Mouse (Mus musculus): ENCODE results near the gene Gtsf1. TPM values are rescaled to one million over a fixed set of nuclear protein-coding genes. Genes with fewer than 3 reads are reported as not detected.

The Gtsf1 gene
- polyA plus RNA-seq, 1 experiment from 2014 or later, result not detected

DNA sequence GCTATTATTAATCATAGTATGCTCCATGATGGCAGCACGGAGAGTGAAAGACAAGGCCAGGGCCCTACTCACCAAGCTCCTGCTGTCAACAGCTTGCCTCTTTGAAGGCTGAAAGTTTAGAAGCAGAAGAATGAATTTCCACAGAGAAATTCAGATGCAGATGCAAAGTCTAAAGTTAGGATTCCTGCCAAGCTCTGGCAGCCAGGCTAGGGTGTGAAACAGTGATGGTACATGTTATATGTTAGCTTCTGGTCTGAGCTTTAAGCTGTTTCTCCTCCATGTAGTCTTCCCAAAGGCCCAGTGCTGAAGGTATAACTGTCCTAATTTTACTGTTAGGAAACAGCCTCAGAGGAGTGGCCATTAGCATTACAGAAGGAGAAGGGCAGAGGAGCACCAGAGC is 61.1 kb downstream of the Gtsf1 start:
- H3K36me3 ChIP-seq (replicated peaks; ENCODE audit: control insufficient read depth, insufficient read depth), result no peaks in the 10 kb centered on the region
- H3K27me3 ChIP-seq (ENCODE audit: control insufficient read depth, insufficient read depth, low read length), result peaks cover 8% of the 10 kb centered on the region
- H3K27ac ChIP-seq, result no peak overlapping the region
- ATAC-seq (ENCODE audit: low FRiP score), result no peak
- no peak overlapping the region for H3K4me2 ChIP-seq (replicated peaks)
- WGBS, result 68% methylated on average over 1 of the region's 1 CpGs
- DNase-seq (ENCODE audit: low spot score), result no peak
- no peak overlapping the region for H3K4me3 ChIP-seq (replicated peaks; ENCODE audit: low read length)
- H3K9me3 ChIP-seq (ENCODE audit: control insufficient read depth, low read length), result no peaks in the 10 kb centered on the region
- H3K9ac ChIP-seq, result no peak overlapping the region
- peaks cover 11% of the 10 kb centered on the region for H3K4me1 ChIP-seq (replicated peaks; ENCODE audit: control insufficient read depth, insufficient read depth, low read length)

DNA sequence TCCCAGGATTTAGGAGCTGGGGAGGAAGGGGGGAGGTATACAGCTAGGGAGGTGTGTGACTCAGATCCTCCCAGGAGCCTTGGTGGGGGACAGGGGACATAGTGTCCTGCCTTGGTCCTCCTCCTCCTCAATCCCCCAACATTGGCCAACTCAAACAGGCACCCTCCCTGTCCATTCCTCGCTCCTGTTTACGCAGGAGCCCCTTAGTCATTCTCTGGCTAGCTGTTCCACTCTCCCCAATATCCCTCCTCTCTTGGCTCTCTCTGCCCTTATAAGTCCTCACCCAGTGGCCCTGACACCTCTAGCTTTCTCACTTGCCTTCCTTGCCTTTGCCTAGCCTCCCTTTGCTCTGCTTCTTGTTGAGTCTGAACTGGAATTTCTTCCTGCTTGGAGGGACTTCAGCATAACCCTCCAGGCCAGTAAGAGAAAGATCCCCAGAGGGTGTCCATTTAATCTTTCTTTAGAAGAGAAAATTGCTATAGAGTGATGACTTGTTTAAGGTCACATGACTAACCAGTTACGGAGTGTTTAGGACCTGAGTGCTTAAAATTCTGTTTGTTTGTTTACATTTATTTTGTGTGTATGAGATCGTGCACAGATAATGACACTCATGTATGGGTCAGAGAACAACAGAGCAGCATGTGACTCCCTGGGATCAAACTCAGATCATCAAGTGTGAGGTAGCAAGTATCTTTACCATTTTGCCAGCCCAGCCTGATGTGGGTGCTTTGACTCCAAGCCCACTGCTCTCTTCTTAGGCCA is 61.9 kb downstream of the Gtsf1 start:
- H3K9me3 ChIP-seq (ENCODE audit: control insufficient read depth, low read length), result no peaks in the 10 kb centered on the region
- ATAC-seq (ENCODE audit: low FRiP score), result no peak
- 90% methylated on average over 4 of the region's 4 CpGs for WGBS
- H3K4me1 ChIP-seq (replicated peaks; ENCODE audit: control insufficient read depth, insufficient read depth, low read length), result peaks cover 11% of the 10 kb centered on the region
- no peaks in the 10 kb centered on the region for H3K36me3 ChIP-seq (replicated peaks; ENCODE audit: control insufficient read depth, insufficient read depth)
- no peak overlapping the region for H3K4me2 ChIP-seq (replicated peaks)
- no peak for DNase-seq (ENCODE audit: low spot score)
- H3K27me3 ChIP-seq (ENCODE audit: control insufficient read depth, insufficient read depth, low read length), result peaks cover 8% of the 10 kb centered on the region
- no peak overlapping the region for H3K9ac ChIP-seq
- no peak overlapping the region for H3K4me3 ChIP-seq (replicated peaks; ENCODE audit: low read length)
- no peak overlapping the region for H3K27ac ChIP-seq

DNA sequence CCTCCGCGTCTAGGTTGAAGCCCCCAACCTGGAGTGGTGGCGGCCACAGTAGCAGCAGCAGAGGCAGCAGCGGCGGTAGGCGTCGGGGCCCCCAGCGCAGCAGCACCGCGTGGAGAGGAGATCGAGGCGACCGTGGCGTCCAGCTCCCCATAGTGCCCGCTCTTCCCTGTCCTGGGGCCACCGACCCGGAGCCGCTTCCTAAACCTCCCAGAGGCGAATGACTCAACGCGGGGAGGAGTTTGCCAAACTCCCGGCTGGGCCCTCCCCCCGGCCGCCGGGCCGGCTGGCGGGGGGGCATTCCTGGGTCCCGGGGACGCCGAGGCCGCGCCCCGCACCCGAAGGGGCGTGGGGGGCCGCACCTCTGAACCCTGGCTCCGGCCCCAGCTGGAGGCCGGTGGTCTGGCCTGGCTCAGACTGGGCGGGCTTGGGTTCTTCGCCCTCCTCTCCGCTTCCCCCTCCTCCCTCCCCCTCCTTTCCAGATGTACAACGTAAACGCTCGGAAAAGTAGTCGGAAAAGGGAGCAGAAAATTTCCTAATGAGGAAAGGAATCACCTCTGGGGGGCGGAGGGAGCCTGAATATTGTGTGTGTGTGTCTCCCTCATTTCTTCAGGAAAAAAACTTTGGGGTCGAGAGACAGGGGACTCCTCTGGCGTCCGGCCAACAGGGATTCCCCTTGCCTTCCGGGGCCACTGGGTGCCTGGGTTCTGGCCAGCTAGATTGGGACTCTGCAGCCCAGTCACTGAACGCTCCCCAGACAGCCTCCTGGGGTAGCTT is 63.7 kb downstream of the Gtsf1 start, which contains the start of gene Itga5:
Itga5 (minus strand) TSS at position 388 of the 774 bp plus-strand sequence.
- no peaks in the 10 kb centered on the region for H3K9me3 ChIP-seq (ENCODE audit: control insufficient read depth, low read length)
- peak within 1 kb of the TSS; percentile 87 for H3K4me2 ChIP-seq (replicated peaks)
- ATAC-seq (ENCODE audit: low FRiP score) (peak; percentile 71), DNase-seq (ENCODE audit: low spot score) (no peak)
- no peaks in the 10 kb centered on the region for H3K36me3 ChIP-seq (replicated peaks; ENCODE audit: control insufficient read depth, insufficient read depth)
- under 1% methylated on average over 51 of the region's 51 CpGs for WGBS
- no peak within 1 kb of the TSS for H3K27ac ChIP-seq
- peak within 1 kb of the TSS; percentile 57 for H3K9ac ChIP-seq
- H3K4me1 ChIP-seq (replicated peaks; ENCODE audit: control insufficient read depth, insufficient read depth, low read length), result peaks cover 11% of the 10 kb centered on the region
- H3K27me3 ChIP-seq (ENCODE audit: control insufficient read depth, insufficient read depth, low read length), result peaks cover 8% of the 10 kb centered on the region
- peak within 1 kb of the TSS; percentile 43 for H3K4me3 ChIP-seq (replicated peaks; ENCODE audit: low read length)

DNA sequence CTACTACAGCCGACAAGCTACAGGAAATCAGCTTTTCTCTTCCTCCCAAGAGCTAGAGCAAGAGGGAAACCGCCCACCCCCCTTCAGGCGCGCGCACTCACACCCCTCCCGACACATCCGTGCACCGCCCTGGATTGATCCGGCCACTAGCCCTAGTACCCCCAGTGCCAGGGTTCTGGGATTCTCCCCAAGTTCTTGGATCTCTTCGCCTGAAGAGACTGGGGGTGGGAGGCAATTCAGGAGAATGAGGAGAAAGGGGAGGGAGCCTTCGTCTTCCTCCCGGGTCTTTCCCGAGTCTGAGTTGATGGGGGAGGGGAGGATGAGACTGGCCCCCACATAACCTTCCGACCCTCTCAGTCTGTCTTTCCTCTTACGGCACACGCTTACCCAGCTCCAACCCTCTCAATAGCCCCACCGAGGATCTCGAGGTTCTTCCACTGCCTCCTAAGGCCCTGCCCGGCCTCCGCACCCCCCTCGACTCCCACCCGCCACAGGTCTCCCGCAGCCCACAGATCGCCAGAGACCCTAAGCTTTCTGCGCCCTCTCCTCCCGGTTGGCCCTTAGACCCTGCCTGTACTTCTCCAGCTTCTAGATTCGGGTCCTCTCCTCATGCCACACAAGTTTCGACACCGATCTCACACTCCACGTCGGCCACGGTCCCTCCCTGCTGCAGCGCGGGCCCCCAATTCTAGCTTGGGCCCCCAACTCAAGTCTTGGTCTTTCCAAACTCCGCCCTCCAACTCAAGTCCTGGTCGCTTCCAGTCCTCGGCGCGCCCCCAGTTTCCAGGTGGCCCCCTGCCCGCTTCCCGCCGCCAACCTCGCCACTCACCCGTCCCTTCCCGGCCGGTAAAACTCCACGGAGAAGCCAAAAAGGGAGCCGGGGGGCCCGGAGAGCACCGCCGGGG is 64.5 kb downstream of the Gtsf1 start:
- 1% methylated on average over 49 of the region's 51 CpGs for WGBS
- ATAC-seq (ENCODE audit: low FRiP score) (peak; percentile 41; the same call in 1 of the 2 replicates), DNase-seq (ENCODE audit: low spot score) (no peak)

DNA sequence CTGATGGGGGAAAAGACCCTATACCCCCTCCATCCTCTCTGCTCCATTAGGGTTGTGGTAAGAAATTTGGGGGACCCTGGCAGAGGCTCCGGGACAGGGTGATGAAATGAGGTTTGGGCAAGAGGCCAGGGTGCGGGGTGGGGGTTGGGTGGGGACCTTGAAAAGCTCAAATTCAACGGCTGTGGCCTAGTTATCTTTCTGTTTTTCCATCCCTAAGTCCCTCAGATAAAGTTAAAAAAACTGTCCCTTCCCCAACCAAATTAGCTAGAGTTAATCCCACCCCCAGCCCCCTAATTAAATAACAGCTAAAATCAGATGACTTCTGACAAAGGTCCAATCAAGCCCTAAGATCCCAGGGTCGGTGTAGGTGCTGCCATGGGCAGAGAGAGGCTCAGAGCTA is 65.5 kb downstream of the Gtsf1 start:
- no peaks in the 10 kb centered on the region for H3K36me3 ChIP-seq (replicated peaks; ENCODE audit: control insufficient read depth, insufficient read depth)
- no peak overlapping the region for H3K4me3 ChIP-seq (replicated peaks; ENCODE audit: low read length)
- H3K9ac ChIP-seq, result no peak overlapping the region
- peaks cover 8% of the 10 kb centered on the region for H3K27me3 ChIP-seq (ENCODE audit: control insufficient read depth, insufficient read depth, low read length)
- H3K9me3 ChIP-seq (ENCODE audit: control insufficient read depth, low read length), result no peaks in the 10 kb centered on the region
- H3K4me2 ChIP-seq (replicated peaks), result peak overlapping the region; percentile 87
- H3K4me1 ChIP-seq (replicated peaks; ENCODE audit: control insufficient read depth, insufficient read depth, low read length), result peaks cover 11% of the 10 kb centered on the region
- DNase-seq (ENCODE audit: low spot score), result no peak
- ATAC-seq (ENCODE audit: low FRiP score), result no peak
- H3K27ac ChIP-seq, result no peak overlapping the region
- WGBS, result 60% methylated on average over 4 of the region's 4 CpGs

More for the DNA sequence above, 64.5 kb downstream of the Gtsf1 start:
- Histone ChIP-seq H3K9ac (peak overlapping the region; percentile 57), H3K27ac (no peak overlapping the region), H3K36me3 (replicated peaks; ENCODE audit: control insufficient read depth, insufficient read depth) (no peaks in the 10 kb centered on the region), H3K9me3 (ENCODE audit: control insufficient read depth, low read length) (no peaks in the 10 kb centered on the region), H3K4me1 (replicated peaks; ENCODE audit: control insufficient read depth, insufficient read depth, low read length) (peaks cover 11% of the 10 kb centered on the region), H3K27me3 (ENCODE audit: control insufficient read depth, insufficient read depth, low read length) (peaks cover 8% of the 10 kb centered on the region), H3K4me2 (replicated peaks) (peak overlapping the region; percentile 87), H3K4me3 (replicated peaks; ENCODE audit: low read length) (peak overlapping the region; percentile 43)

DNA sequence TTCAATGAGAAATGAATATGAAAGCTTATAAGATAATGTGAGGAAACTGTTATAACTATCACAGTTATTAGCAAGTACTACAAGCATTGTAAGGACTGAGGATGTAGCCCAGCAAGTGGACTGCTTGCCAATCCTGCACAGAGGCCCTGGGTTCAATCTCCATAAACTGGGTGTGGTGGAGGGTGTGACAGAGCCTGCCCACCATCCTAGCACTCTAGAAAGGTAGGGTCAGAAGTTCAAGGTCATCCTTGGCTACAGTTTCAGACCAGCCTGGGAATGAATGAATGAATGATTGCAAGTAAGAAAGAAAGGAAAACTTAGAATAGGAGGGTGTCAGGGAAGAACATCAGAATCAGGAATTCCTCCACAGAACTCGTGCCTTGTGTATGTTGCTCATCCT is 66.5 kb downstream of the Gtsf1 start:
- WGBS, result 50% methylated on average over 1 of the region's 1 CpGs
- no peak overlapping the region for H3K4me2 ChIP-seq (replicated peaks)
- H3K9me3 ChIP-seq (ENCODE audit: control insufficient read depth, low read length), result no peaks in the 10 kb centered on the region
- H3K27ac ChIP-seq, result no peak overlapping the region
- no peak overlapping the region for H3K9ac ChIP-seq
- ATAC-seq (ENCODE audit: low FRiP score) (no peak), DNase-seq (ENCODE audit: low spot score) (no peak)
- H3K36me3 ChIP-seq (replicated peaks; ENCODE audit: control insufficient read depth, insufficient read depth), result no peaks in the 10 kb centered on the region
- H3K4me1 ChIP-seq (replicated peaks; ENCODE audit: control insufficient read depth, insufficient read depth, low read length), result peaks cover 11% of the 10 kb centered on the region
- peaks cover 8% of the 10 kb centered on the region for H3K27me3 ChIP-seq (ENCODE audit: control insufficient read depth, insufficient read depth, low read length)
- H3K4me3 ChIP-seq (replicated peaks; ENCODE audit: low read length), result no peak overlapping the region

DNA sequence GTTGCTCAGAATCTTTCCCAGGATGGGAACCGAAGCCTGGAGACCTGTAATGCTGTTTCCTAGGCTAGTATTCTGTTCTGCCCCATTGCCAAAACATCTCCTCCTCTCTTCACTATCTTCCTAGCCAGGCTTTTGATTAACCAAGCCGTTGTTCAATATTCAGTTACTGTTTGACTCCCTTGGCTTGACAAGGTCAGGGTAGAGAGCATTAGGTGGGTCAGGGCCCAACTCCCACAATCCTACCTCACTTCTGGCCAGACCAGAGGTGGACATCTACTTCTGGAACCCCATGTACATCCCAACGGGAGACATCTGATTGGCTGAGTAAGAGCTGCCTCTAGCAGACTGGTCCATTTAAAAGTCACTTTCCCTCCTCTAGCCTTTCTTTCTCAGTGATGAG is 67.3 kb downstream of the Gtsf1 start:
- peaks cover 8% of the 10 kb centered on the region for H3K27me3 ChIP-seq (ENCODE audit: control insufficient read depth, insufficient read depth, low read length)
- peaks cover 11% of the 10 kb centered on the region for H3K4me1 ChIP-seq (replicated peaks; ENCODE audit: control insufficient read depth, insufficient read depth, low read length)
- H3K9ac ChIP-seq, result no peak overlapping the region
- H3K9me3 ChIP-seq (ENCODE audit: control insufficient read depth, low read length), result no peaks in the 10 kb centered on the region
- ATAC-seq (ENCODE audit: low FRiP score), result no peak
- H3K36me3 ChIP-seq (replicated peaks; ENCODE audit: control insufficient read depth, insufficient read depth), result no peaks in the 10 kb centered on the region
- 95% methylated on average over 3 of the region's 3 CpGs for WGBS
- no peak overlapping the region for H3K4me2 ChIP-seq (replicated peaks)
- no peak overlapping the region for H3K27ac ChIP-seq
- no peak overlapping the region for H3K4me3 ChIP-seq (replicated peaks; ENCODE audit: low read length)
- no peak for DNase-seq (ENCODE audit: low spot score)

DNA sequence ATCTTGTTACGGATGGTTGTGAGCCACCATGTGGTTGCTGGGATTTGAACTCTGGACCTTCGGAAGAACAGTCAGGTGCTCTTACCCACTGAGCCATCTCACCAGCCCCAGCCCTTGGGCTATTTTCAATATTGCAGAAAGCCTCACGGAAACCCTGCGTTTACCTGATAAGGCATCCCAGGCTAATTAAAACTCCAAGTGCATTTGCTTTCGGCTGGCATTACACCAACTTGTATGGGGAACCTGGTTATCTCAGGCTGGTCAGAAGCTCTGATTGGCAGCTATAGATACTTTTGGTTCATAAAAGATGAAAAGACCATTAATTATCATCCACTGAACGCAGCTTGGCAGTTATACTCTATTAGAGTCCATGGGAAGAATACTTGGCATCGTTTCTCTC is 67.9 kb downstream of the Gtsf1 start:
- WGBS, result 86% methylated on average over 6 of the region's 7 CpGs
- Histone ChIP-seq H3K4me3 (replicated peaks; ENCODE audit: low read length) (no peak overlapping the region), H3K9ac (no peak overlapping the region), H3K36me3 (replicated peaks; ENCODE audit: control insufficient read depth, insufficient read depth) (no peaks in the 10 kb centered on the region), H3K4me1 (replicated peaks; ENCODE audit: control insufficient read depth, insufficient read depth, low read length) (peaks cover 11% of the 10 kb centered on the region), H3K27ac (no peak overlapping the region), H3K27me3 (ENCODE audit: control insufficient read depth, insufficient read depth, low read length) (peaks cover 7% of the 10 kb centered on the region; the same call in 1 of the 2 replicates), H3K9me3 (ENCODE audit: control insufficient read depth, low read length) (no peaks in the 10 kb centered on the region), H3K4me2 (replicated peaks) (no peak overlapping the region)
- no peak for ATAC-seq (ENCODE audit: low FRiP score)
- DNase-seq (ENCODE audit: low spot score), result no peak

DNA sequence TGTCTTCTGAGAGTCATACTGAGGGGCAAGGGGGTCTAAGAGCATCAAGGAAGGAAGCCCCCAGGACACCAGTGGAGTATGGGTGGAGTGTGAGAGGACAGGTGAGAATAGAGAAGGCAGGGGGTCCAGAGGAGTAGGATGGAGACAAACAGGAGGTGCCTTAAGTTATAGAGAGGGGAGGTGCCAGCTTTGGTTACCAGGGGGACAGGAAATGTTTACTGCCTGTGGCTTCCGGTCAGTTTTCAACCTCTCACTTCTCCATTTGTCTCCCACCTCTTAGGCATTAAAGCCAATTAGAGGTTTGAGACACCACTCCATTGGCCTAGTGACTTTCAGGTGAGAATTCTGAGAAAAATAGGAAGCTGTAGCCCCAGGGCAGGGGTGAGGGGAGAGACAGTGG is 69.0 kb downstream of the Gtsf1 start:
- peaks cover 3% of the 10 kb centered on the region; the same call in 1 of the 2 replicates for H3K4me1 ChIP-seq (replicated peaks; ENCODE audit: control insufficient read depth, insufficient read depth, low read length)

More for the DNA sequence above, 69.0 kb downstream of the Gtsf1 start:
- no peak overlapping the region for H3K4me3 ChIP-seq (replicated peaks; ENCODE audit: low read length)
- H3K9me3 ChIP-seq (ENCODE audit: control insufficient read depth, low read length), result no peaks in the 10 kb centered on the region
- H3K27ac ChIP-seq, result no peak overlapping the region
- ATAC-seq (ENCODE audit: low FRiP score) (no peak), DNase-seq (ENCODE audit: low spot score) (no peak)
- no peak overlapping the region for H3K4me2 ChIP-seq (replicated peaks)
- no peak overlapping the region for H3K9ac ChIP-seq
- H3K36me3 ChIP-seq (replicated peaks; ENCODE audit: control insufficient read depth, insufficient read depth), result no peaks in the 10 kb centered on the region
- 0 out of 2 replicates have a peak, but pooled peaks cover 3% of the 10 kb centered on the region for H3K27me3 ChIP-seq (ENCODE audit: control insufficient read depth, insufficient read depth, low read length)
- 86% methylated on average over 1 of the region's 1 CpGs for WGBS

Measured in hindbrain, embryonic 14.5 days (tissue).